Mouse (Mus musculus) midbrain, embryonic 13.5 days (tissue): ENCODE measurements around the gene Olfr1369-ps1. TPM values are rescaled to one million over a fixed set of nuclear protein-coding genes. Genes with fewer than 3 reads are reported as not detected.
"Not testable (repeated sequence)": the region's sequence is repeated elsewhere in the genome, so short reads cannot be mapped to it uniquely, and the experiment has no call there.

Experiments used
- ATAC-seq: fragments of 200-750 bp; cut with Nextera tagmentation; 2 replicates; pipeline ENCODE4 v1.8.0; 2017; ENCODE audit warnings: mild to moderate bottlenecking, moderate TSS enrichment, moderate library complexity
- H3K27ac ChIP-seq: fragments of 300-500 bp; sonication (generic); 2 replicates; pipeline ENCODE4 v1.5.1; 2015; ENCODE audit warnings: inconsistent platforms, mild to moderate bottlenecking, moderate library complexity
- H3K27me3 ChIP-seq: fragments of 300-500 bp; sonication (generic); 2 replicates; pipeline ENCODE4 v1.6.1; 2015; ENCODE audit warnings: mild to moderate bottlenecking, inconsistent platforms
- H3K36me3 ChIP-seq: fragments of 300-500 bp; sonication (generic); 2 replicates; pipeline ENCODE4 v1.6.1; 2015; ENCODE audit warnings: mild to moderate bottlenecking, inconsistent platforms
- H3K4me1 ChIP-seq: fragments of 300-500 bp; sonication (generic); replicated peaks from 2 replicates; pipeline ENCODE4 v1.6.1; 2015; ENCODE audit warnings: inconsistent platforms
- H3K4me2 ChIP-seq: fragments of 300-500 bp; sonication (generic); replicated peaks from 2 replicates; pipeline ENCODE4 v1.6.1; 2015; ENCODE audit warnings: moderate library complexity, mild to moderate bottlenecking, inconsistent platforms
- H3K4me3 ChIP-seq: fragments of 300-500 bp; sonication (generic); replicated peaks from 2 replicates; pipeline ENCODE4 v1.5.1; 2015; ENCODE audit warnings: mild to moderate bottlenecking, inconsistent platforms
- H3K9ac ChIP-seq: fragments of 300-500 bp; sonication (generic); replicated peaks from 2 replicates; pipeline ENCODE4 v1.6.1; 2015; ENCODE audit warnings: mild to moderate bottlenecking, inconsistent platforms
- H3K9me3 ChIP-seq: fragments of 300-500 bp; sonication (generic); 2 replicates; pipeline ENCODE4 v1.6.1; 2016; ENCODE audit warnings: mild to moderate bottlenecking, inconsistent platforms
- WGBS: fragments of 180-500 bp; shearing (Covaris S2); methylation state at CpG from one replicate; pipeline ENCODE4 v1.1.7; 2015; 5-methylcytosine and 5-hydroxymethylcytosine counted together
- polyA plus RNA-seq: library from polyadenylated mRNA; unstranded; fragments of >200 nt; fragmentation: Nextera tagmentation; extraction: Ambion mirVana; gene quantifications from 2 replicates; pipeline ENCODE4 v1.2.1, GENCODE M21; 2015

Gene Olfr1369-ps1
- 0.05 TPM in 1 of 2 replicates, not detected in the other for polyA plus RNA-seq

DNA sequence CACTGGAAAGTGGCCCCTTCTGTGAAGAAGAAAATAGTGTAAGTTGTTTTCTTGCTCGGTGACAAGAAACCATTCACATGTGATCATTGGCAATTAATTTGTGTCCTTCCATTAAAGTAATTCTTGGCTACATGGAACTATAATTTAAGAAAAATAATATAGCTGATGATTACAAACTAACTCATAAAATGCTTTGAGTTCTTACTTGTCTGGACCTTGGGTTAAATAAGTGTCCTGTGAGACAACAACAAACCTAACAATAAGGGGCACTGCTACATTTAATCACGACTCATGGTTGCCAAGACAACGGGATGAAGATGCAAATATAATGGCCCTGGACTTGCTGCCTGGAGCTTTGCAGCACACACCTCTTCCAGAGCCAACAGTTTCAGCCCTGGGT is at the start of gene Olfr1369-ps1:
Gene Olfr1369-ps1 (plus strand): TSS at position 301 of the 400 bp plus-strand sequence.
- ATAC-seq, H3K9me3 ChIP-seq, H3K36me3 ChIP-seq, H3K4me1 ChIP-seq, H3K27ac ChIP-seq, H3K9ac ChIP-seq, H3K4me2 ChIP-seq, H3K27me3 ChIP-seq, H3K4me3 ChIP-seq: not testable (repeated sequence)
- WGBS = 64% methylated on average over 3 of the region's 3 CpGs

- Histone ChIP-seq H3K27ac (no peak overlapping the region), H3K4me3 (no peak overlapping the region), H3K9ac (no peak overlapping the region), H3K27me3 (no peaks in the 10 kb centered on the region), H3K36me3 (no peaks in the 10 kb centered on the region), H3K4me1 (no peaks in the 10 kb centered on the region), H3K9me3 (no peaks in the 10 kb centered on the region), H3K4me2 (no peak overlapping the region)
- ATAC-seq = no peak
- 78% methylated on average over 2 of the region's 2 CpGs for WGBS
These were observed 45.3 kb upstream of the Olfr1369-ps1 start for GRCm38 (mm10) chr13:21066021-21066420.

GRCm38 (mm10) chr13:21074847-21075246 is 36.4 kb upstream of the Olfr1369-ps1 start, which contains the start of gene Olfr1370:
Olfr1370 (minus strand) TSS chr13:21074947.
- Histone ChIP-seq H3K9me3 (no peaks in the 10 kb centered on the region), H3K4me3 (no peak within 1 kb of the TSS), H3K4me2 (no peak within 1 kb of the TSS), H3K27me3 (no peaks in the 10 kb centered on the region), H3K27ac (no peak within 1 kb of the TSS), H3K4me1 (no peaks in the 10 kb centered on the region), H3K36me3 (no peaks in the 10 kb centered on the region), H3K9ac (no peak within 1 kb of the TSS)
- WGBS = 80% methylated on average over 3 of the region's 3 CpGs
- no peak for ATAC-seq

GRCm38 (mm10) chr13:21082686-21083085 is 28.6 kb upstream of the Olfr1369-ps1 start:
- H3K36me3 ChIP-seq = no peaks in the 10 kb centered on the region
- H3K4me1 ChIP-seq = no peaks in the 10 kb centered on the region
- no peak for ATAC-seq
- no peak overlapping the region for H3K4me2 ChIP-seq
- no peak overlapping the region for H3K9ac ChIP-seq
- H3K27me3 ChIP-seq = no peaks in the 10 kb centered on the region
- no peaks in the 10 kb centered on the region for H3K9me3 ChIP-seq
- H3K4me3 ChIP-seq = no peak overlapping the region
- H3K27ac ChIP-seq = no peak overlapping the region
- 76% methylated on average over 2 of the region's 2 CpGs for WGBS

DNA sequence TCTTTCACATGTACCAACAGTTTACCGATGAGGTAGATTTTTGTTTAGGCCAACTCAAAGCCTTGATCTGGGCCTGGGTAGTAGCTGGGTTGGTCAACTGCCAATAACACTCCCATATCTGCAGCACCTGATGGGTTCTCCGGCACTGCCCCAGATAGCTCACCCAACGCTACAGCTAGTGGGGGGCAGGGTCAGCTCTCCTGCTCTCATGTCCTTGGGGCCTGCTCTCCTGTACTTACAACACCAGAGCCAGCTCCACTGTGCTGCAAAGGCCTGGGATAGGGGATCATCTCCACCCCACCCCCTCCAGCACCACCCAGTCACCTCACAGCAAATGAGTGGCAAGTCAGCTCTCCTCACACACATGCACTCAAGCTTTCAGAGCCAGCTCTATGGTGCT is 1.5 kb upstream of the Olfr1369-ps1 start:
- peak; percentile 40; the same call in 1 of the 2 replicates for ATAC-seq
- Histone ChIP-seq H3K4me1 (no peaks in the 10 kb centered on the region), H3K4me3 (no peak overlapping the region), H3K9ac (no peak overlapping the region), H3K27ac (no peak overlapping the region), H3K9me3 (no peaks in the 10 kb centered on the region), H3K4me2 (no peak overlapping the region), H3K36me3 (no peaks in the 10 kb centered on the region), H3K27me3 (no peaks in the 10 kb centered on the region)
- 95% methylated on average over 3 of the region's 3 CpGs for WGBS

DNA sequence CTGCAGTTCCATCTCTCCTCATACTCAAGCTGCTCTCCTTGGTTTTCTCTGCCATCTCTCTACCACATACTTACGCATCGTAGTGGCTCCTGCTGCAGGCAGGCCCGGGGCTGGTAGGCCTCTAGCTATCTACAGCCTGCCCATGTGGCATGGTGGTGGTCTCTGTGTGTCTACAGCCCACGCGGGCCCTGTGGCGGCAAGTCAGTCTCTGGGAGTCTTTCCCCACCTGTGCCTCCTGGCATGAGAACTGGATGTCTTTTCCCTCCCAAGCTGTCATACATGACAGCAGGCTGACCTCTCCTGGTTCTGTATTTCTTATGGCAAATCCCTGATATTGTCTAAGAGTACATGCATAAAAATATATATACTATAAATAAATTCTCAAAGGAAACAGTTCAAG is 842 bp upstream of the Olfr1369-ps1 start:
- no peak overlapping the region for H3K27ac ChIP-seq
- H3K4me2 ChIP-seq = no peak overlapping the region
- H3K9me3 ChIP-seq = no peaks in the 10 kb centered on the region
- H3K4me3 ChIP-seq = no peak overlapping the region
- 93% methylated on average over 6 of the region's 6 CpGs for WGBS
- H3K9ac ChIP-seq = no peak overlapping the region
- no peaks in the 10 kb centered on the region for H3K4me1 ChIP-seq
- no peak for ATAC-seq
- H3K27me3 ChIP-seq = no peaks in the 10 kb centered on the region
- H3K36me3 ChIP-seq = no peaks in the 10 kb centered on the region

DNA sequence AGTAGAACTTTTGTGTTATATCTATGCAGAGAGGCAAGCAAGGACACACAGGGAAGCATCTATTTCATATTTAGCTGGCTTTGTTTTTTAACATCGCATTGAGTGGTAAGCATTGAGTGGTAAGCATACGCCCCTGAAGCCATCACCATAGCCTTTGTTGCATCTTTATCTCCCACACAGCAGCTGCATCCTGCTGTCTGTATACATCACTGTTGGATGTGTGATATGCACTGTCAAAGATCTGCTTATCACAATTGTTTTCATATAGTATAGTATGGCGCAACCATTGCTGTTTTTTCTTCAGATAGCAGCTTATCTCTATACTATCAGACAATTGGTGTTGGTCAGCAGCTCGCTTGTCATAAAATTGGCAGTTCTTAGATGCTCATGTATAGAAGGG is 2.8 kb downstream of the Olfr1369-ps1 start:
- Histone ChIP-seq H3K4me1 (no peaks in the 10 kb centered on the region), H3K36me3 (no peaks in the 10 kb centered on the region), H3K4me2 (no peak overlapping the region), H3K27me3 (no peaks in the 10 kb centered on the region), H3K9me3 (no peaks in the 10 kb centered on the region), H3K27ac (no peak overlapping the region), H3K9ac (no peak overlapping the region), H3K4me3 (no peak overlapping the region)
- ATAC-seq = no peak
- 87% methylated on average over 4 of the region's 4 CpGs for WGBS

DNA sequence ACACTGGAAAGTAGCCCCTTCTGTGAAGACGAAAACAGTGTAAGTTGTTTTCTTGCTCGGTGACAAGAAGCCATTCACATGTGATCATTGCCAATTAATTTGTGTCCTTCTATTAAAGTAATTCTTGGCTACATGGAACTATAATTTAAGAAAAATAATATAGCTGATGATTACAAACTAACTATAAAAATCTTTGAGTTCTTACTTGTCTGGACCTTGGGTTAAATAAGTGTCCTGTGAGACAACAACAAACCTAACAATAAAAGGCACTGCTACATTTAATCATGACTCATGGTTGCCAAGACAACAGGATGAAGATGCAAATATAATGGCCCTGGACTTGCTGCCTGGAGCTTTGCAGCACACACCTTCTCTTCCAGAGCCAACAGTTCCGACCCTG is 18.1 kb downstream of the Olfr1369-ps1 start, which contains the start of gene Olfr263:
Gene Olfr263 (plus strand): TSS at position 301 of the 400 bp plus-strand sequence.
- not testable (repeated sequence) for H3K27ac ChIP-seq, H3K9ac ChIP-seq
- WGBS = 78% methylated on average over 3 of the region's 3 CpGs

GRCm38 (mm10) chr13:21142421-21142820 is 31.1 kb downstream of the Olfr1369-ps1 start:
- Histone ChIP-seq H3K9ac (no peak overlapping the region), H3K27ac (no peak overlapping the region), H3K4me3 (no peak overlapping the region), H3K36me3 (no peaks in the 10 kb centered on the region), H3K27me3 (no peaks in the 10 kb centered on the region), H3K4me2 (no peak overlapping the region), H3K9me3 (no peaks in the 10 kb centered on the region), H3K4me1 (no peaks in the 10 kb centered on the region)
- no peak for ATAC-seq
- 54% methylated on average over 8 of the region's 8 CpGs for WGBS

More for the DNA sequence above, 18.1 kb downstream of the Olfr1369-ps1 start, which contains the start of gene Olfr263:
- not testable (repeated sequence) for ATAC-seq, H3K27me3 ChIP-seq, H3K9me3 ChIP-seq, H3K4me3 ChIP-seq, H3K4me1 ChIP-seq, H3K36me3 ChIP-seq, H3K4me2 ChIP-seq

DNA sequence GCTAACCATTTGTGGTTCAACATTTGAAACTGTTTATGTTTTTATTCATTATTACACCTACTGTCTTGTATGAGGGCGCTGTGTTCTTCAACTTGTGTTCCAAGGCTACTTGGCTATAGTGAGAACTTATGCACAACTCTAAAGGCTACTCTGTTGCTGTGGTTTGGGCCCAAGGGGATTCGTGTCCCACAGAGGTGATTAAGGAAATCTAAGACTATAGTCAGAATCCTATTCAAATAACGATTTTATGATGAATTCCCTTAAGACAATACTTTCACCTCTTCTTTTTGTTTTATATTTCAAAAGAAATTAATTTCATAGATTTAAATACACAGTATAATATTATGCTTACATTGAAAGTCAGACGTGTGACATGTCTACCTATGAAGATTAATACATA is 34.5 kb downstream of the Olfr1369-ps1 start, which contains the start of gene Olfr1368:
Gene Olfr1368 (minus strand): TSS at position 101 of the 400 bp plus-strand sequence.
- H3K4me3 ChIP-seq = no peak within 1 kb of the TSS
- H3K36me3 ChIP-seq = no peaks in the 10 kb centered on the region
- no peaks in the 10 kb centered on the region for H3K9me3 ChIP-seq
- H3K4me1 ChIP-seq = no peaks in the 10 kb centered on the region
- H3K27ac ChIP-seq = no peak within 1 kb of the TSS
- H3K4me2 ChIP-seq = no peak within 1 kb of the TSS
- no peak within 1 kb of the TSS for H3K9ac ChIP-seq
- H3K27me3 ChIP-seq = no peaks in the 10 kb centered on the region
- 80% methylated on average over 4 of the region's 4 CpGs for WGBS
- ATAC-seq = no peak

DNA sequence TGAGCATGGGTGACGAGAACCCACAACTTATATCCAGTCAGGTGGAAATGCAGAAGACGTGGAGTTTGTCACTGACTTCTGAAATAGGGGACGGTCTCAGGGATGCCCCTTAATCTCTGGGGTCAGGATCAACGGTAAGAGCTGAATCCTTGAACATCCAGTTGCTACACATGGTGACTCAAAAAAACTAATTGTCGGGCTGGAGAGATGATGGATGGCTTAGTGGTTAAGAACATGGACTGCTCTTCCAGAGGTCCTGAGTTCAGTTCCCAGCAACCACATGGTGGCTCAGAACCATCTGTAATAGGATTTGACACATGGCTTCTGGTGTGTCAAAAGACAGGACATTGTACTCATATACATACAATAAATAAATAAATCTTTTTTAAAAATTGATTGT is 44.6 kb downstream of the Olfr1369-ps1 start:
- no peaks in the 10 kb centered on the region for H3K9me3 ChIP-seq
- H3K9ac ChIP-seq = no peak overlapping the region
- no peak overlapping the region for H3K4me2 ChIP-seq
- 87% methylated on average over 5 of the region's 5 CpGs for WGBS
- peaks cover 18% of the 10 kb centered on the region for H3K4me1 ChIP-seq
- no peaks in the 10 kb centered on the region for H3K36me3 ChIP-seq
- no peak overlapping the region for H3K4me3 ChIP-seq
- ATAC-seq = no peak
- H3K27me3 ChIP-seq = 0 out of 2 replicates have a peak, but pooled peaks cover 2% of the 10 kb centered on the region
- H3K27ac ChIP-seq = no peak overlapping the region

GRCm38 (mm10) chr13:21158071-21158470 is 46.8 kb downstream of the Olfr1369-ps1 start:
- H3K27me3 ChIP-seq = 0 out of 2 replicates have a peak, but pooled peaks cover 2% of the 10 kb centered on the region
- H3K4me2 ChIP-seq = peak overlapping the region; percentile 93
- 5% methylated on average over 9 of the region's 9 CpGs for WGBS
- H3K9ac ChIP-seq = no peak overlapping the region
- H3K36me3 ChIP-seq = no peaks in the 10 kb centered on the region
- peak overlapping the region; percentile 57 for H3K4me3 ChIP-seq
- H3K27ac ChIP-seq = no peak overlapping the region
- peaks cover 18% of the 10 kb centered on the region for H3K4me1 ChIP-seq
- H3K9me3 ChIP-seq = no peaks in the 10 kb centered on the region
- no peak for ATAC-seq
